Mouse (Mus musculus) gastrocnemius, postnatal 10 days (tissue): ENCODE results near the gene Ccl21b. TPM values are rescaled to one million over a fixed set of nuclear protein-coding genes. Genes with fewer than 3 reads are reported as not detected.
"Not testable (repeated sequence)": the region's sequence is repeated elsewhere in the genome, so short reads cannot be mapped to it uniquely, and the experiment has no call there.

ENCODE experiments used
- DNase-seq: peaks from one replicate; pipeline ENCODE4 v3.0.0; 2021; ENCODE audit warnings: mixed read lengths
- long read RNA-seq, 2 experiments: library from polyadenylated mRNA; stranded (forward); transcript quantifications; one replicate each; pipeline ENCODE4 v2.0.0; 2021
- total RNA-seq, 2 experiments: library from RNA; stranded (reverse); gene quantifications; 2 replicates each; pipeline ENCODE4 v1.2.3; 2021

Ccl21b gene
- total RNA-seq, result not detected
- long read RNA-seq, experiment 1, result 0 reads
- long read RNA-seq, experiment 2, partial matches to known transcripts, result 0 of 1 reads
- long read RNA-seq, experiment 2, other reads (novel, unspliced or antisense), result 0 of 1 reads

- DNase-seq, result not testable (repeated sequence)
Measured at GRCm38 (mm10) chr4:42255467-42255866, at the start of gene Ccl21b. TSS of gene Ccl21b (plus strand) at chr4:42255767.

- not testable (repeated sequence) for DNase-seq
Measured at GRCm38 (mm10) chr4:42240339-42240738, 15.2 kb upstream of the Ccl21b start, which contains the start of gene Gm10600. TSS of gene Gm10600 (plus strand) at chr4:42240639.

- not testable (repeated sequence) for DNase-seq
Measured at GRCm38 (mm10) chr4:42293967-42294366, 38.4 kb downstream of the Ccl21b start, which contains the start of gene Gm21953. TSS of gene Gm21953 (plus strand) at chr4:42294267.

Other genes with a start within 250 kb of the Ccl21b start
- under 1 TPM in 1 of 2 experiments, not detected in 1; 0.18 TPM for gene Gm21093, start 221.0 kb upstream of the Ccl21b start, total RNA-seq
- not detected for gene Gm3893, start 164.6 kb upstream of the Ccl21b start, total RNA-seq
- gene Gm13304, start 140.9 kb upstream of the Ccl21b start, total RNA-seq, result 1 to 10 TPM; 7.2 to 8.4 TPM
- 1 to 10 TPM; 1.6 to 2.0 TPM for gene Gm13306, start 102.3 kb upstream of the Ccl21b start, total RNA-seq
- gene Gm13305, start 87.2 kb upstream of the Ccl21b start, total RNA-seq, result 1 to 10 TPM in 1 of 2 experiments, not detected in 1; 2.1 TPM
- gene Gm10600, start 15.1 kb upstream of the Ccl21b start, total RNA-seq, result under 1 TPM; 0.41 to 0.66 TPM
- not detected for gene Gm21953, start 38.5 kb downstream of the Ccl21b start, total RNA-seq
- gene Fam205a3, start 62.6 kb downstream of the Ccl21b start, total RNA-seq, result not detected
- not detected for gene Gm21586, start 183.6 kb downstream of the Ccl21b start, total RNA-seq
- gene Gm2163, start 211.0 kb downstream of the Ccl21b start, total RNA-seq, result under 1 TPM in 1 of 2 experiments, not detected in 1; 0.14 TPM